Mouse (Mus musculus) bone marrow, adult 2 months (tissue): ENCODE results near the gene Lrrc38.

Experiments used
- CTCF ChIP-seq: fragments of 200-500 bp; IDR thresholded peaks from 2 replicates; pipeline ENCODE4 v1.5.1; 2011; ENCODE audit warnings: low read length, control low read depth; ENCODE audit not compliant: control insufficient read depth, insufficient read depth
- POLR2A ChIP-seq: fragments of 200-500 bp; IDR thresholded peaks from 2 replicates; pipeline ENCODE4 v1.6.1; 2011; ENCODE audit warnings: low read depth, mild to moderate bottlenecking, control low read depth, low read length, borderline replicate concordance; ENCODE audit not compliant: control insufficient read depth

GRCm38 (mm10) chr4:143413621-143414020 lies 64.1 kb downstream of the Lrrc38 start:
- no peak for TF ChIP-seq CTCF
- TF ChIP-seq POLR2A: no peak
